Mouse (Mus musculus) splenic B cell, adult 2 months (primary cell): ENCODE results near the gene Mesp1.
A peak's percentile ranks its signal among the peaks of the same experiment; 100 is the strongest.
"Not testable (repeated sequence)": the region's sequence is repeated elsewhere in the genome, so short reads cannot be mapped to it uniquely, and the experiment has no call there.

Experiments
- DNase-seq: peaks from one replicate; pipeline ENCODE4 v3.0.0-alpha.2; 2011; ENCODE audit warnings: low read depth, low spot score
- H3K27me3 ChIP-seq: 2 replicates; pipeline ENCODE4 v1.6.1; 2012; ENCODE audit warnings: mild to moderate bottlenecking, low read length, moderate library complexity, mixed read lengths; ENCODE audit not compliant: control insufficient read depth, poor library complexity, insufficient read depth, severe bottlenecking
- H3K36me3 ChIP-seq: 2 replicates; pipeline ENCODE4 v1.6.1; 2012; ENCODE audit warnings: mild to moderate bottlenecking, low read length, moderate library complexity, mixed read lengths; ENCODE audit not compliant: control insufficient read depth, poor library complexity, insufficient read depth, severe bottlenecking

The Mesp1 gene

GRCm38 (mm10) chr7:79803887-79804286 is 10.3 kb upstream of the Mesp1 start:
- DNase-seq = no peak
- H3K36me3 ChIP-seq = no peaks in the 10 kb centered on the region
- H3K27me3 ChIP-seq = no peaks in the 10 kb centered on the region

- DNase-seq = no peak
- no peaks in the 10 kb centered on the region for H3K27me3 ChIP-seq
Measured at GRCm38 (mm10) chr7:79802037-79802436, 8.4 kb upstream of the Mesp1 start.

GRCm38 (mm10) chr7:79801391-79801790 is 7.8 kb upstream of the Mesp1 start:
- DNase-seq = no peak
- Histone ChIP-seq H3K36me3 (no peaks in the 10 kb centered on the region), H3K27me3 (no peaks in the 10 kb centered on the region)

More at GRCm38 (mm10) chr7:79802037-79802436, 8.4 kb upstream of the Mesp1 start:
- no peaks in the 10 kb centered on the region for H3K36me3 ChIP-seq

GRCm38 (mm10) chr7:79800336-79800735 is 6.7 kb upstream of the Mesp1 start:
- H3K27me3 ChIP-seq = no peaks in the 10 kb centered on the region
- no peaks in the 10 kb centered on the region for H3K36me3 ChIP-seq
- no peak for DNase-seq

- no peak for DNase-seq
- H3K36me3 ChIP-seq = no peaks in the 10 kb centered on the region
- no peaks in the 10 kb centered on the region for H3K27me3 ChIP-seq
Measured at GRCm38 (mm10) chr7:79799506-79799905, 5.9 kb upstream of the Mesp1 start.

GRCm38 (mm10) chr7:79799048-79799447 is 5.5 kb upstream of the Mesp1 start:
- Histone ChIP-seq H3K27me3 (no peaks in the 10 kb centered on the region), H3K36me3 (no peaks in the 10 kb centered on the region)
- DNase-seq = peak; percentile 68

GRCm38 (mm10) chr7:79798606-79799005 is 5.0 kb upstream of the Mesp1 start:
- Histone ChIP-seq H3K27me3 (no peaks in the 10 kb centered on the region), H3K36me3 (no peaks in the 10 kb centered on the region)
- no peak for DNase-seq

- no peaks in the 10 kb centered on the region for H3K27me3 ChIP-seq
- DNase-seq = peak; percentile 16
- H3K36me3 ChIP-seq = no peaks in the 10 kb centered on the region
Measured at GRCm38 (mm10) chr7:79792635-79793421, 760 bp downstream of the Mesp1 start.

GRCm38 (mm10) chr7:79789812-79790211 is 3.8 kb downstream of the Mesp1 start:
- H3K36me3 ChIP-seq, H3K27me3 ChIP-seq, DNase-seq: not testable (repeated sequence)

GRCm38 (mm10) chr7:79786295-79786694 is 7.3 kb downstream of the Mesp1 start:
- H3K27me3 ChIP-seq = no peaks in the 10 kb centered on the region
- H3K36me3 ChIP-seq = no peaks in the 10 kb centered on the region
- peak; percentile 67 for DNase-seq

GRCm38 (mm10) chr7:79782516-79782855 is 11.1 kb downstream of the Mesp1 start:
- DNase-seq = no peak
- H3K27me3 ChIP-seq = no peaks in the 10 kb centered on the region; the same call in 1 of the 2 replicates
- no peaks in the 10 kb centered on the region for H3K36me3 ChIP-seq

- Histone ChIP-seq H3K36me3 (no peaks in the 10 kb centered on the region), H3K27me3 (no peaks in the 10 kb centered on the region; the same call in 1 of the 2 replicates)
- DNase-seq = no peak
Measured at GRCm38 (mm10) chr7:79781826-79782515, 11.6 kb downstream of the Mesp1 start.

- Histone ChIP-seq H3K27me3 (no peaks in the 10 kb centered on the region; the same call in 1 of the 2 replicates), H3K36me3 (no peaks in the 10 kb centered on the region)
- peak; percentile 79 for DNase-seq
Measured at GRCm38 (mm10) chr7:79780647-79781626, 12.7 kb downstream of the Mesp1 start.

- Histone ChIP-seq H3K27me3 (no peaks in the 10 kb centered on the region), H3K36me3 (no peaks in the 10 kb centered on the region)
Measured at GRCm38 (mm10) chr7:79771561-79772512, 21.8 kb downstream of the Mesp1 start.

More at GRCm38 (mm10) chr7:79771561-79772512, 21.8 kb downstream of the Mesp1 start:
- DNase-seq = no peak
